Comparison of ENCODE assay signal across 27 mouse cellular contexts in the genomic region with DNA sequence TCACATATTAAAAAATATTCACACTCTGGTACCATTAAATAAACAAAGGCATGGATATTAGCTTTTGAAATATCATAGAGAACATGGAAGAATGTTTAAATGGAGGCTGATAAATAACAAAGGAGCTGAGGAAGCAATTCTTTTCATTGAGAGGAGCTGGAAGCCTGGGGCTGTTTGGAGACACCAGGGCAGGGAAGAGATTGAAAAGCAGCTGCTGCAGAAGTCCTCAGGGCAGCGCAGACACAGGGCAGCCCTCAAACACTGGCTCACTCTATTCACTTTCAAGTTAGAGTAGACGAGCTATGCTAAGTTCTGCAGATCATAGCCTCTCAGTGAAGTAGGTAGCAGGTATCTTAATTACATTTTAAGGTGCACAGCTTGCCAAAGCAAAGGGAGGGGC.
DNase-seq lines count a peak whose midpoint lies in the region; ATAC-seq and TF ChIP-seq lines count a peak whose summit lies in the region.
"Had no signal": no experiment of that assay in that cellular context is flagged by ENCODE, and none has a peak within 500 bp of the region (broad histone marks: within the 10 kb centered on the region; RNA-seq: fewer than 3 reads in every experiment).

No protein-coding gene starts in this region.

- no peak overlapping the region for H3K4me3 ChIP-seq in forebrain, embryonic 14.5 days (ENCODE audit: low read depth, low read length)
- H3K4me3 ChIP-seq in forebrain, embryonic 12.5 days (replicated peaks): no peak overlapping the region
- no peak overlapping the region for H3K4me3 ChIP-seq in layer of hippocampus, adult 2 months
- no peak overlapping the region for H3K4me3 ChIP-seq in forebrain, embryonic 16.5 days (replicated peaks; ENCODE audit: low read length)
- H3K4me3 ChIP-seq: heart, embryonic 15.5 days; hindbrain, embryonic 10.5 days; hindbrain, embryonic 13.5 days; intestine, embryonic 15.5 days had no signal

- intact Hi-C loops in left cerebral cortex, postnatal 10 days (cut with DNase I): no loop called here

- peak; percentile 11 for DNase-seq in forebrain, embryonic 14.5 days (ENCODE audit: low spot score)
- no peak for DNase-seq in layer of hippocampus, adult 2 months (ENCODE audit: low spot score in 2 of 2)
- no peak for DNase-seq in layer of hippocampus, postnatal 36 days
- peak; percentile 13 for DNase-seq in brain, adult 2 months (ENCODE audit: low read depth, low spot score)
- DNase-seq in left cerebral cortex, postnatal 10 days (ENCODE audit: extremely low spot score in 1 of 2, low spot score in 2 of 2): no peak
- DNase-seq: adrenal gland, adult 2 months; adrenal gland, postnatal 14 days; B cell, adult 2 months; cerebellum, adult 18-20 months; cerebellum, adult 9-10 months; cerebellum, postnatal 14 days; gastrocnemius, postnatal 10 days; gastrocnemius, postnatal 36 days; heart, postnatal 10 days; heart, postnatal 36 days; kidney, adult 11 months had no signal

- H3K9me3 ChIP-seq in forebrain, embryonic 14.5 days (replicated peaks; ENCODE audit: control insufficient read depth, low read length): no peaks in the 10 kb centered on the region
- no peaks in the 10 kb centered on the region for H3K9me3 ChIP-seq in forebrain, embryonic 12.5 days
- H3K9me3 ChIP-seq in forebrain, embryonic 16.5 days (ENCODE audit: control insufficient read depth, low read length): no peaks in the 10 kb centered on the region
- H3K9me3 ChIP-seq: heart, embryonic 15.5 days; hindbrain, embryonic 10.5 days; hindbrain, embryonic 13.5 days; intestine, embryonic 15.5 days had no signal

- H3K36me3 ChIP-seq in forebrain, embryonic 14.5 days (ENCODE audit: control insufficient read depth, insufficient read depth, low read length): no peaks in the 10 kb centered on the region
- H3K36me3 ChIP-seq in forebrain, embryonic 12.5 days (replicated peaks): no peaks in the 10 kb centered on the region
- no peaks in the 10 kb centered on the region for H3K36me3 ChIP-seq in forebrain, embryonic 16.5 days (ENCODE audit: control insufficient read depth, insufficient read depth)
- H3K36me3 ChIP-seq: G1E; heart, embryonic 15.5 days; hindbrain, embryonic 10.5 days; hindbrain, embryonic 13.5 days; intestine, embryonic 15.5 days had no signal

- TF ChIP-seq CTCF in layer of hippocampus, adult 2 months (conservative IDR thresholded peaks at IDR 0.05): no peak

- no peak overlapping the region for H3K4me2 ChIP-seq in forebrain, embryonic 14.5 days (ENCODE audit: low read length)
- H3K4me2 ChIP-seq in forebrain, embryonic 12.5 days: no peak overlapping the region
- H3K4me2 ChIP-seq in forebrain, embryonic 16.5 days (ENCODE audit: low read length): no peak overlapping the region
- H3K4me2 ChIP-seq: heart, embryonic 11.5 days; heart, embryonic 15.5 days; hindbrain, embryonic 13.5 days; intestine, embryonic 15.5 days had no signal

- H3K27ac ChIP-seq in forebrain, embryonic 14.5 days (ENCODE audit: low read depth, low read length): no peak overlapping the region
- H3K27ac ChIP-seq in forebrain, embryonic 12.5 days: no peak overlapping the region
- peak overlapping the region; percentile 61 for H3K27ac ChIP-seq in layer of hippocampus, adult 2 months
- H3K27ac ChIP-seq in forebrain, embryonic 16.5 days (ENCODE audit: low read length): peak overlapping the region; percentile 39; the same call in 1 of the 2 replicates
- H3K27ac ChIP-seq: heart, embryonic 15.5 days; hindbrain, embryonic 10.5 days; hindbrain, embryonic 13.5 days; intestine, embryonic 15.5 days had no signal

- no peaks in the 10 kb centered on the region for H3K4me1 ChIP-seq in forebrain, embryonic 14.5 days (ENCODE audit: control insufficient read depth, insufficient read depth, low read length)
- H3K4me1 ChIP-seq in forebrain, embryonic 12.5 days: no peaks in the 10 kb centered on the region
- H3K4me1 ChIP-seq in forebrain, embryonic 16.5 days (replicated peaks; ENCODE audit: control insufficient read depth, insufficient read depth, low read length): no peaks in the 10 kb centered on the region
- H3K4me1 ChIP-seq: hindbrain, embryonic 10.5 days; hindbrain, embryonic 13.5 days; intestine, embryonic 15.5 days had no signal

- WGBS in forebrain, embryonic 14.5 days: 32% methylated on average over 2 of the region's 2 CpGs
- 51% methylated on average over 2 of the region's 2 CpGs for WGBS in forebrain, embryonic 12.5 days
- WGBS in forebrain, embryonic 16.5 days: 29% methylated on average over 2 of the region's 2 CpGs

- ATAC-seq in forebrain, embryonic 14.5 days: no peak
- no peak for ATAC-seq in forebrain, embryonic 12.5 days (ENCODE audit: low FRiP score)
- ATAC-seq in forebrain, embryonic 16.5 days: peak; percentile 73
- ATAC-seq: hindbrain, embryonic 16.5 days; intestine, embryonic 15.5 days; Patski had no signal

- H3K9ac ChIP-seq in forebrain, embryonic 14.5 days (ENCODE audit: low read length): no peak overlapping the region
- no peak overlapping the region for H3K9ac ChIP-seq in forebrain, embryonic 12.5 days
- H3K9ac ChIP-seq in forebrain, embryonic 16.5 days (replicated peaks; ENCODE audit: low read depth, low read length): no peak overlapping the region
- H3K9ac ChIP-seq: heart, embryonic 15.5 days; hindbrain, embryonic 13.5 days; intestine, embryonic 15.5 days had no signal

- no peaks in the 10 kb centered on the region for H3K27me3 ChIP-seq in forebrain, embryonic 14.5 days (replicated peaks; ENCODE audit: control insufficient read depth, insufficient read depth, low read length)
- H3K27me3 ChIP-seq in forebrain, embryonic 12.5 days: no peaks in the 10 kb centered on the region
- H3K27me3 ChIP-seq in forebrain, embryonic 16.5 days (replicated peaks; ENCODE audit: control insufficient read depth, insufficient read depth, low read length): no peaks in the 10 kb centered on the region
- H3K27me3 ChIP-seq: CH12.LX; heart, embryonic 15.5 days; hindbrain, embryonic 13.5 days; intestine, embryonic 15.5 days had no signal

Comparison
In these comparisons a context has a peak if more than half of its experiments do, and no peak if none do; other contexts are left out.
1. H3K27ac ChIP-seq: peak in layer of hippocampus, adult 2 months (single experiment) and forebrain, embryonic 16.5 days (single experiment); none in forebrain, embryonic 14.5 days (single experiment) and forebrain, embryonic 12.5 days (single experiment).
2. DNase-seq: peak in forebrain, embryonic 14.5 days (single experiment) and brain, adult 2 months (single experiment); none in layer of hippocampus, adult 2 months (0 of 2), layer of hippocampus, postnatal 36 days (0 of 2) and left cerebral cortex, postnatal 10 days (0 of 2).